Mouse (Mus musculus): ENCODE data around the gene Hnrnpf.
"Not testable (repeated sequence)": the region's sequence is repeated elsewhere in the genome, so short reads cannot be mapped to it uniquely, and the experiment has no call there.

Hnrnpf gene

GRCm38 (mm10) chr6:117900126-117901080 is at the start of gene Hnrnpf:
TSS of gene Hnrnpf (plus strand) at chr6:117900324.
- DNase-seq (ENCODE audit: low read depth, low spot score): no peak

GRCm38 (mm10) chr6:117851747-117852146 is 48.4 kb upstream of the Hnrnpf start:
- DNase-seq (ENCODE audit: low read depth, low spot score): no peak

GRCm38 (mm10) chr6:117857990-117858389 is 42.1 kb upstream of the Hnrnpf start:
- no peak for DNase-seq (ENCODE audit: low read depth, low spot score)

- no peak for DNase-seq (ENCODE audit: low read depth, low spot score)
Measured at GRCm38 (mm10) chr6:117861848-117862247, 38.3 kb upstream of the Hnrnpf start, which contains the start of gene Zfp239. TSS of gene Zfp239 (plus strand) at chr6:117862100.

GRCm38 (mm10) chr6:117862465-117862864 is 37.7 kb upstream of the Hnrnpf start:
- DNase-seq (ENCODE audit: low read depth, low spot score): no peak

GRCm38 (mm10) chr6:117862899-117863620 is 37.1 kb upstream of the Hnrnpf start:
- DNase-seq (ENCODE audit: low read depth, low spot score): no peak

- DNase-seq (ENCODE audit: low read depth, low spot score): no peak
Measured at GRCm38 (mm10) chr6:117863751-117864150, 36.4 kb upstream of the Hnrnpf start.

GRCm38 (mm10) chr6:117868187-117868586 is 31.9 kb upstream of the Hnrnpf start:
- DNase-seq (ENCODE audit: low read depth, low spot score): no peak

GRCm38 (mm10) chr6:117871034-117871433 is 29.1 kb upstream of the Hnrnpf start:
- no peak for DNase-seq (ENCODE audit: low read depth, low spot score)

- DNase-seq (ENCODE audit: low read depth, low spot score): not testable (repeated sequence)
Measured at GRCm38 (mm10) chr6:117873450-117873849, 26.7 kb upstream of the Hnrnpf start.

GRCm38 (mm10) chr6:117874621-117875281 is 25.4 kb upstream of the Hnrnpf start:
- DNase-seq (ENCODE audit: low read depth, low spot score): no peak

- DNase-seq (ENCODE audit: low read depth, low spot score): peak; percentile 82
Measured at GRCm38 (mm10) chr6:117878700-117879407, 21.3 kb upstream of the Hnrnpf start.

- peak; percentile 99 for DNase-seq (ENCODE audit: low read depth, low spot score)
Measured at GRCm38 (mm10) chr6:117879408-117880115, 20.6 kb upstream of the Hnrnpf start.

- no peak for DNase-seq (ENCODE audit: low read depth, low spot score)
Measured at GRCm38 (mm10) chr6:117880394-117880838, 19.7 kb upstream of the Hnrnpf start.

- DNase-seq (ENCODE audit: low read depth, low spot score): no peak
Measured at GRCm38 (mm10) chr6:117881229-117881628, 18.9 kb upstream of the Hnrnpf start.

GRCm38 (mm10) chr6:117881997-117882396 is 18.1 kb upstream of the Hnrnpf start:
- DNase-seq (ENCODE audit: low read depth, low spot score): no peak

- DNase-seq (ENCODE audit: low read depth, low spot score): no peak
Measured at GRCm38 (mm10) chr6:117885943-117886342, 14.2 kb upstream of the Hnrnpf start.

GRCm38 (mm10) chr6:117888032-117888431 is 12.1 kb upstream of the Hnrnpf start:
- no peak for DNase-seq (ENCODE audit: low read depth, low spot score)

- DNase-seq (ENCODE audit: low read depth, low spot score): no peak
Measured at GRCm38 (mm10) chr6:117888642-117889096, 11.5 kb upstream of the Hnrnpf start.

- no peak for DNase-seq (ENCODE audit: low read depth, low spot score)
Measured at GRCm38 (mm10) chr6:117890257-117890656, 9.9 kb upstream of the Hnrnpf start.
